Mouse (Mus musculus) E14TG2a.4 (cell line): ENCODE data around the gene Slc4a3.

Source experiments
- CTCF ChIP-seq: conservative IDR thresholded peaks from 2 replicates; pipeline ENCODE4 v1.5.1; 2014; ENCODE audit warnings: low read length
- NANOG ChIP-seq: IDR thresholded peaks from 2 replicates; pipeline ENCODE4 v1.6.1; 2014; ENCODE audit warnings: borderline replicate concordance, low read length, mixed read lengths
- POU5F1 ChIP-seq: IDR thresholded peaks from 2 replicates; pipeline ENCODE4 v1.6.1; 2014; ENCODE audit warnings: low read length, borderline replicate concordance

- TF ChIP-seq CTCF (no peak), NANOG (no peak), POU5F1 (no peak)
Measured at GRCm38 (mm10) chr1:75507006-75507405, 39.1 kb upstream of the Slc4a3 start, which contains the start of gene Inha.
